Mouse (Mus musculus): ENCODE data around the gene 1300017J02Rik. TPM values are rescaled to one million over a fixed set of nuclear protein-coding genes. Genes with fewer than 3 reads are reported as not detected.
A peak's percentile ranks its signal among the peaks of the same experiment; 100 is the strongest.

Gene 1300017J02Rik
- total RNA-seq, 2 experiments from 2014 or later, result 0.43 TPM; not detected in 1

GRCm38 (mm10) chr9:103212654-103213420 is 92.0 kb downstream of the 1300017J02Rik start:
- DNase-seq, result no peak

GRCm38 (mm10) chr9:103208802-103209423 is 96.0 kb downstream of the 1300017J02Rik start:
- DNase-seq, result no peak

GRCm38 (mm10) chr9:103207846-103208245 is 97.0 kb downstream of the 1300017J02Rik start:
- DNase-seq, result peak; percentile 50

- DNase-seq, result no peak
Observed at GRCm38 (mm10) chr9:103205786-103206185, 99.1 kb downstream of the 1300017J02Rik start.

- DNase-seq, result peak; percentile 94
Observed at GRCm38 (mm10) chr9:103201561-103202260, 103.2 kb downstream of the 1300017J02Rik start, which contains the start of gene Srprb. Gene Srprb (minus strand): TSS chr9:103202137.

Other genes starting within 250 kb of the 1300017J02Rik start
- gene Rab6b, start 193.3 kb downstream of the 1300017J02Rik start, total RNA-seq (2021), result 1 to 10 TPM; 1.2 to 1.9 TPM
- gene Srprb, start 102.9 kb downstream of the 1300017J02Rik start, total RNA-seq (2021), result 10 to 100 TPM; 15.3 to 17.0 TPM
- 1 to 10 TPM; 4.7 to 5.1 TPM for gene Gm20425, start 74.8 kb downstream of the 1300017J02Rik start, total RNA-seq (2021)
- 10 to 100 TPM; 12.1 to 27.5 TPM for gene Trf, start 74.6 kb downstream of the 1300017J02Rik start, total RNA-seq (2021)
- 10 to 100 TPM; 17.7 to 24.0 TPM for gene Topbp1, start 133 bp upstream of the 1300017J02Rik start, total RNA-seq (2021)
- 100 to 1,000 TPM; 146 to 147 TPM for gene Cdv3, start 60.8 kb upstream of the 1300017J02Rik start, total RNA-seq (2021)
- 1 to 10 TPM in 1 of 2 experiments, under 1 TPM in 1; 0.72 to 1.1 TPM for gene Bfsp2, start 175.3 kb upstream of the 1300017J02Rik start, total RNA-seq (2021)

Measured in gastrocnemius, postnatal 10 days (tissue).